ENCODE assay signal across 8 mouse cellular contexts in genomic region chr1:151754881-151755659, GRCm38 (mm10). TPM values are rescaled to one million over a fixed set of nuclear protein-coding genes. Genes with fewer than 3 reads are reported as not detected.
DNase-seq lines count a peak whose midpoint lies in the region; ATAC-seq and TF ChIP-seq lines count a peak whose summit lies in the region.

Edem3 (plus strand) TSS chr1:151755371.

- H3K4me1 ChIP-seq in CH12.LX (ENCODE audit: control insufficient read depth in 1 of 2, insufficient read depth in 2 of 2): peaks cover 0 to 38% of the 10 kb centered on the region in 2 experiments; a peak in 2 of 4 replicates
- no peaks in the 10 kb centered on the region; the same call in 1 of the 2 replicates for H3K4me1 ChIP-seq in forebrain, embryonic 11.5 days (replicated peaks; ENCODE audit: control insufficient read depth, insufficient read depth, low read length)
- H3K4me1 ChIP-seq in heart, embryonic 16.5 days (ENCODE audit: control insufficient read depth, insufficient read depth, low read length): peaks cover 17% of the 10 kb centered on the region
- peaks cover 49% of the 10 kb centered on the region for H3K4me1 ChIP-seq in liver, embryonic 15.5 days (replicated peaks)
- H3K4me1 ChIP-seq in neural tube, embryonic 12.5 days: peaks cover 15% of the 10 kb centered on the region

- DNase-seq in CH12.LX (ENCODE audit: extremely low read depth): peak; percentile 99
- DNase-seq in c-Kit-positive CD71-positive TER-119-negative erythroid progenitor cells, embryonic 14.5 days (ENCODE audit: low read depth): peak; percentile 96
- peak; percentile 95 for DNase-seq in forebrain, embryonic 11.5 days (ENCODE audit: low spot score)
- DNase-seq in kidney, postnatal 36 days: peak; percentile 98 to 100
- DNase-seq in telencephalon, adult 2 months (ENCODE audit: low read depth, low spot score): peak; percentile 100

- no peaks in the 10 kb centered on the region for H3K9me3 ChIP-seq in CH12.LX (replicated peaks; ENCODE audit: low read length)
- H3K9me3 ChIP-seq in forebrain, embryonic 11.5 days (ENCODE audit: control insufficient read depth, low read length): no peaks in the 10 kb centered on the region
- H3K9me3 ChIP-seq in heart, embryonic 16.5 days (replicated peaks; ENCODE audit: control insufficient read depth, low read length): peaks cover 4% of the 10 kb centered on the region; the same call in 1 of the 2 replicates
- H3K9me3 ChIP-seq in liver, embryonic 15.5 days (replicated peaks): no peaks in the 10 kb centered on the region
- H3K9me3 ChIP-seq in neural tube, embryonic 12.5 days: no peaks in the 10 kb centered on the region

- H3K4me2 ChIP-seq in CH12.LX (ENCODE audit: insufficient read depth, low read depth, poor library complexity, severe bottlenecking): peak within 1 kb of the TSS; percentile 99
- H3K4me2 ChIP-seq in forebrain, embryonic 11.5 days (ENCODE audit: low read depth, low read length, severe bottlenecking): peak within 1 kb of the TSS; percentile 89
- H3K4me2 ChIP-seq in heart, embryonic 16.5 days (ENCODE audit: low read depth, low read length): peak within 1 kb of the TSS; percentile 89
- H3K4me2 ChIP-seq in liver, embryonic 15.5 days: peak within 1 kb of the TSS; percentile 88
- peak within 1 kb of the TSS; percentile 95 for H3K4me2 ChIP-seq in neural tube, embryonic 12.5 days (replicated peaks)

- TF ChIP-seq POLR2A in CH12.LX (IDR thresholded peaks at IDR 0.05; ENCODE audit: low read depth, low read length): peak; percentile 72

- peak within 1 kb of the TSS; percentile 68 for H3K9ac ChIP-seq in CH12.LX (ENCODE audit: insufficient read depth, low read depth)
- peak within 1 kb of the TSS; percentile 60 for H3K9ac ChIP-seq in forebrain, embryonic 11.5 days (ENCODE audit: low read length)
- H3K9ac ChIP-seq in heart, embryonic 16.5 days (ENCODE audit: low read length): peak within 1 kb of the TSS; percentile 89
- peak within 1 kb of the TSS; percentile 92 for H3K9ac ChIP-seq in liver, embryonic 15.5 days
- peak within 1 kb of the TSS; percentile 77 for H3K9ac ChIP-seq in neural tube, embryonic 12.5 days

- peaks cover 3% of the 10 kb centered on the region in 2 experiments for H3K36me3 ChIP-seq in CH12.LX (replicated peaks in 1 of 2; ENCODE audit: control insufficient read depth in 1 of 2, insufficient read depth in 1 of 2, low read length in 1 of 2)
- no peaks in the 10 kb centered on the region for H3K36me3 ChIP-seq in forebrain, embryonic 11.5 days (ENCODE audit: control insufficient read depth, insufficient read depth, low read length)
- H3K36me3 ChIP-seq in heart, embryonic 16.5 days (ENCODE audit: control insufficient read depth, insufficient read depth): peaks cover 3% of the 10 kb centered on the region; the same call in 1 of the 2 replicates
- H3K36me3 ChIP-seq in liver, embryonic 15.5 days (replicated peaks): peaks cover 4% of the 10 kb centered on the region; the same call in 1 of the 2 replicates
- H3K36me3 ChIP-seq in neural tube, embryonic 12.5 days: no peaks in the 10 kb centered on the region

- TF ChIP-seq CTCF in CH12.LX (conservative IDR thresholded peaks at IDR 0.05 in 1 of 2, IDR thresholded peaks at IDR 0.05 in 1 of 2; ENCODE audit: low read depth in 2 of 2, low read length in 2 of 2): no peak

- in situ Hi-C loops in CH12.LX (cut with MboI; ENCODE audit: low pct_ligation_motif_present, low pct_unique_long_range_greater_than_20kb, low sequenced_read_pairs): no loop called here

- dilution Hi-C loops in CH12.LX (cut with MboI; ENCODE audit: extremely low pct_ligation_motif_present, extremely low pct_unique_long_range_greater_than_20kb, low sequenced_read_pairs): no loop called here

- TF ChIP-seq RAD21 in CH12.LX (IDR thresholded peaks at IDR 0.05; ENCODE audit: low read depth, low read length): no peak

- H3K4me3 ChIP-seq in CH12.LX (replicated peaks in 1 of 3; ENCODE audit: low read depth in 2 of 3, low read length in 2 of 3, poor library complexity in 1 of 3): peak within 1 kb of the TSS; percentile 84 to 96 (median 91)
- H3K4me3 ChIP-seq in forebrain, embryonic 11.5 days (ENCODE audit: low read depth, low read length): peak within 1 kb of the TSS; percentile 90
- H3K4me3 ChIP-seq in heart, embryonic 16.5 days (ENCODE audit: low read length): peak within 1 kb of the TSS; percentile 84
- peak within 1 kb of the TSS; percentile 99 for H3K4me3 ChIP-seq in liver, embryonic 15.5 days (replicated peaks)
- peak within 1 kb of the TSS; percentile 82 for H3K4me3 ChIP-seq in neural tube, embryonic 12.5 days

- TF ChIP-seq EP300 in CH12.LX (IDR thresholded peaks at IDR 0.05; ENCODE audit: low read length): no peak

- ATAC-seq in forebrain, embryonic 11.5 days (replicated peaks; ENCODE audit: low FRiP score): peak; percentile 99
- ATAC-seq in heart, embryonic 16.5 days (replicated peaks; ENCODE audit: extremely low read depth, insufficient read depth, low FRiP score): peak; percentile 98
- ATAC-seq in liver, embryonic 15.5 days (ENCODE audit: insufficient read depth): peak; percentile 97
- ATAC-seq in neural tube, embryonic 12.5 days (ENCODE audit: low FRiP score, low read depth): peak; percentile 99

- under 1% methylated on average over 64 of the region's 64 CpGs for WGBS in forebrain, embryonic 11.5 days
- WGBS in heart, embryonic 16.5 days: under 1% methylated on average over 64 of the region's 64 CpGs
- WGBS in liver, embryonic 15.5 days (ENCODE audit: insufficient replicate concordance): under 1% methylated on average over 64 of the region's 64 CpGs
- WGBS in neural tube, embryonic 12.5 days: under 1% methylated on average over 64 of the region's 64 CpGs

- H3K27me3 ChIP-seq in CH12.LX (replicated peaks): no peaks in the 10 kb centered on the region
- no peaks in the 10 kb centered on the region for H3K27me3 ChIP-seq in forebrain, embryonic 11.5 days (ENCODE audit: control insufficient read depth, insufficient read depth, low read length)
- no peaks in the 10 kb centered on the region for H3K27me3 ChIP-seq in heart, embryonic 16.5 days (ENCODE audit: control insufficient read depth, insufficient read depth, low read length)
- H3K27me3 ChIP-seq in liver, embryonic 15.5 days: no peaks in the 10 kb centered on the region
- H3K27me3 ChIP-seq in neural tube, embryonic 12.5 days (replicated peaks): no peaks in the 10 kb centered on the region

- H3K79me2 ChIP-seq in CH12.LX (replicated peaks; ENCODE audit: control insufficient read depth, extremely low read depth, insufficient read depth, poor library complexity, severe bottlenecking): peaks cover 10% of the 10 kb centered on the region; the same call in 1 of the 2 replicates

- peak within 1 kb of the TSS; percentile 11; the same call in 1 of the 2 replicates for H3K27ac ChIP-seq in CH12.LX (ENCODE audit: insufficient read depth, low read depth)
- H3K27ac ChIP-seq in forebrain, embryonic 11.5 days (ENCODE audit: low read depth, low read length): peak within 1 kb of the TSS; percentile 54
- peak within 1 kb of the TSS; percentile 87 for H3K27ac ChIP-seq in heart, embryonic 16.5 days (ENCODE audit: low read length)
- peak within 1 kb of the TSS; percentile 92 for H3K27ac ChIP-seq in liver, embryonic 15.5 days (replicated peaks)
- peak within 1 kb of the TSS; percentile 70 for H3K27ac ChIP-seq in neural tube, embryonic 12.5 days

TF ChIP-seq in CH12.LX, 34 proteins besides CTCF, POLR2A, EP300 and RAD21 (continues in another document):
- TF ChIP-seq CHD2 (IDR thresholded peaks at IDR 0.05; ENCODE audit: low read length) (peak; percentile 61), NELFE (IDR thresholded peaks at IDR 0.05; ENCODE audit: low read depth, low read length) (peak; percentile 28; the same call in 1 of the 2 replicates), MAZ (IDR thresholded peaks at IDR 0.05; ENCODE audit: low read depth, low read length) (peak; percentile 79; the same call in 1 of the 2 replicates), ELF1 (IDR thresholded peaks at IDR 0.05; ENCODE audit: low read depth, low read length) (peak; percentile 99), IRF4 (IDR thresholded peaks at IDR 0.05; ENCODE audit: low read depth, low read length) (peak; percentile 50), NRF1 (IDR thresholded peaks at IDR 0.05; ENCODE audit: low read depth, low read length) (peak; percentile 89), JUN (IDR thresholded peaks at IDR 0.05; ENCODE audit: insufficient read depth, low read depth, low read length) (no peak), JUND (conservative IDR thresholded peaks at IDR 0.05; ENCODE audit: low read depth, low read length) (0 out of 2 replicates have a peak, but pooled peaks have one; percentile 21), MYC (IDR thresholded peaks at IDR 0.05; ENCODE audit: low read depth, low read length) (no peak), UBTF (IDR thresholded peaks at IDR 0.05; ENCODE audit: low read depth, low read length) (no peak), ZC3H11A (IDR thresholded peaks at IDR 0.05; ENCODE audit: low read depth, low read length) (no peak), ZNF384 (IDR thresholded peaks at IDR 0.05; ENCODE audit: low read depth, low read length) (no peak), HCFC1 (IDR thresholded peaks at IDR 0.05; ENCODE audit: low read depth, low read length) (peak; percentile 96), TCF12 (IDR thresholded peaks at IDR 0.05; ENCODE audit: low read depth, low read length) (0 out of 2 replicates have a peak, but pooled peaks have one; percentile 24), POLR2AphosphoS2 (IDR thresholded peaks at IDR 0.05; ENCODE audit: low read depth, low read length) (no peak; the same call in 1 of the 2 replicates), CHD1 (IDR thresholded peaks at IDR 0.05; ENCODE audit: low read depth, low read length) (no peak), ETS1 (conservative IDR thresholded peaks at IDR 0.05; ENCODE audit: low read depth, low read length) (no peak), E2F4 (IDR thresholded peaks at IDR 0.05; ENCODE audit: insufficient replicate concordance, low read depth, low read length) (no peak), KAT2A (IDR thresholded peaks at IDR 0.05; ENCODE audit: insufficient replicate concordance, low read length) (peak; percentile 99), ZMIZ1 (IDR thresholded peaks at IDR 0.05; ENCODE audit: low read depth, low read length) (no peak; the same call in none of the 2 replicates), SMC3 (IDR thresholded peaks at IDR 0.05; ENCODE audit: low read depth, low read length) (no peak), USF1 (IDR thresholded peaks at IDR 0.05; ENCODE audit: low read depth, low read length) (no peak)

RNA-seq across cellular contexts. Expression of gene Edem3, which starts in this region (rescaled TPM):
- total RNA-seq in CH12.LX (2012; rRNA removed) (9.8 and 11.5 TPM in 2 replicates), CH12.LX (2014; rRNA removed) (15.8 and 17.6 TPM in 2 replicates)
- polyA plus RNA-seq in CH12.LX (2012; ENCODE audit: insufficient read length, low read depth): 9.8 and 10.6 TPM in 2 replicates
- polyA plus RNA-seq in forebrain, embryonic 11.5 days (2014; fragmentation: Nextera tagmentation; extraction: Ambion mirVana): 22.9 and 23.0 TPM in 2 replicates
- polyA plus RNA-seq in heart, embryonic 16.5 days (2015; fragmentation: Nextera tagmentation; extraction: Ambion mirVana): 9.8 and 11.6 TPM in 2 replicates
- 5.5 and 5.6 TPM in 2 replicates for polyA plus RNA-seq in liver, embryonic 15.5 days (2015; fragmentation: Nextera tagmentation; extraction: Ambion mirVana)
- polyA plus RNA-seq in neural tube, embryonic 12.5 days (2016; fragmentation: Nextera tagmentation; extraction: Ambion mirVana): 22.1 and 26.2 TPM in 2 replicates

Comparison
In these comparisons a context has a peak if more than half of its experiments do, and no peak if none do; other contexts are left out.
1. Peak in every context shown above with its lines: DNase-seq, ATAC-seq, H3K4me3 ChIP-seq and H3K27ac ChIP-seq.
2. H3K27ac ChIP-seq: peak in every context shown above with its lines; median percentile 92 in liver, embryonic 15.5 days; 87 in heart, embryonic 16.5 days; 70 in neural tube, embryonic 12.5 days; 54 in forebrain, embryonic 11.5 days; 11 in CH12.LX.